Mouse (Mus musculus): ENCODE measurements at regions not wholly inside any gene's neighbourhood (a gene's known extent, or its start where the extent isn't known, plus 50 kb on each side); places are given as distances from the start of the nearest gene placed in this dataset.

- DNase-seq (ENCODE audit: low spot score in 2 of 2) = no peak
Observed at GRCm38 (mm10) chr1:191486766-191487165, 83.7 kb upstream of the Ppp2r5a start.

GRCm38 (mm10) chr1:191484726-191485425 lies 81.8 kb upstream of the Ppp2r5a start:
- DNase-seq (ENCODE audit: low spot score in 2 of 2) = peak; percentile 58 to 79

- DNase-seq (ENCODE audit: low spot score in 2 of 2) = no peak
Observed at GRCm38 (mm10) chr1:191479906-191480379, 76.9 kb upstream of the Ppp2r5a start.

- DNase-seq (ENCODE audit: low spot score in 2 of 2) = no peak
Observed at GRCm38 (mm10) chr1:191472551-191472950, 69.5 kb upstream of the Ppp2r5a start.

- no peak for DNase-seq (ENCODE audit: low spot score in 2 of 2)
Observed at GRCm38 (mm10) chr1:191471489-191471888, 68.4 kb upstream of the Ppp2r5a start.

GRCm38 (mm10) chr1:191470190-191470985 lies 67.3 kb upstream of the Ppp2r5a start:
- peak; percentile 56 to 65 for DNase-seq (ENCODE audit: low spot score in 2 of 2)

- peak in 1 of 2 experiments; percentile 13 for DNase-seq (ENCODE audit: low spot score in 2 of 2)
Observed at GRCm38 (mm10) chr1:191468837-191469529, 65.9 kb upstream of the Ppp2r5a start.

GRCm38 (mm10) chr1:191466261-191466660 lies 63.2 kb upstream of the Ppp2r5a start:
- no peak for DNase-seq (ENCODE audit: low spot score in 2 of 2)

- no peak for DNase-seq (ENCODE audit: low spot score in 2 of 2)
Observed at GRCm38 (mm10) chr1:191465723-191466122, 62.7 kb upstream of the Ppp2r5a start.

- peak in 1 of 2 experiments; percentile 45 for DNase-seq (ENCODE audit: low spot score in 2 of 2)
Observed at GRCm38 (mm10) chr1:191465170-191465569, 62.1 kb upstream of the Ppp2r5a start.

GRCm38 (mm10) chr1:191461811-191462491 lies 58.9 kb upstream of the Ppp2r5a start:
- DNase-seq (ENCODE audit: low spot score in 2 of 2) = no peak

- no peak for DNase-seq (ENCODE audit: low spot score in 2 of 2)
Observed at GRCm38 (mm10) chr1:191459066-191459465, 56.0 kb upstream of the Ppp2r5a start.

GRCm38 (mm10) chr1:191458292-191458691 lies 55.2 kb upstream of the Ppp2r5a start:
- DNase-seq (ENCODE audit: low spot score in 2 of 2) = no peak

GRCm38 (mm10) chr1:191457103-191457502 lies 54.0 kb upstream of the Ppp2r5a start:
- DNase-seq (ENCODE audit: low spot score in 2 of 2) = no peak

- DNase-seq (ENCODE audit: low spot score in 2 of 2) = no peak
Observed at GRCm38 (mm10) chr1:191454604-191455003, 51.5 kb upstream of the Ppp2r5a start.

GRCm38 (mm10) chr1:191453589-191453988 lies 50.5 kb upstream of the Ppp2r5a start:
- DNase-seq (ENCODE audit: low spot score in 2 of 2) = no peak
